Mouse (Mus musculus): ENCODE data around the gene Rpusd4. TPM values are rescaled to one million over a fixed set of nuclear protein-coding genes. Genes with fewer than 3 reads are reported as not detected.
A peak's percentile ranks its signal among the peaks of the same experiment; 100 is the strongest.

The Rpusd4 gene
- 31.4 and 33.7 TPM in 2 replicates for polyA plus RNA-seq (2014; fragmentation: Nextera tagmentation; extraction: Ambion mirVana)

DNA sequence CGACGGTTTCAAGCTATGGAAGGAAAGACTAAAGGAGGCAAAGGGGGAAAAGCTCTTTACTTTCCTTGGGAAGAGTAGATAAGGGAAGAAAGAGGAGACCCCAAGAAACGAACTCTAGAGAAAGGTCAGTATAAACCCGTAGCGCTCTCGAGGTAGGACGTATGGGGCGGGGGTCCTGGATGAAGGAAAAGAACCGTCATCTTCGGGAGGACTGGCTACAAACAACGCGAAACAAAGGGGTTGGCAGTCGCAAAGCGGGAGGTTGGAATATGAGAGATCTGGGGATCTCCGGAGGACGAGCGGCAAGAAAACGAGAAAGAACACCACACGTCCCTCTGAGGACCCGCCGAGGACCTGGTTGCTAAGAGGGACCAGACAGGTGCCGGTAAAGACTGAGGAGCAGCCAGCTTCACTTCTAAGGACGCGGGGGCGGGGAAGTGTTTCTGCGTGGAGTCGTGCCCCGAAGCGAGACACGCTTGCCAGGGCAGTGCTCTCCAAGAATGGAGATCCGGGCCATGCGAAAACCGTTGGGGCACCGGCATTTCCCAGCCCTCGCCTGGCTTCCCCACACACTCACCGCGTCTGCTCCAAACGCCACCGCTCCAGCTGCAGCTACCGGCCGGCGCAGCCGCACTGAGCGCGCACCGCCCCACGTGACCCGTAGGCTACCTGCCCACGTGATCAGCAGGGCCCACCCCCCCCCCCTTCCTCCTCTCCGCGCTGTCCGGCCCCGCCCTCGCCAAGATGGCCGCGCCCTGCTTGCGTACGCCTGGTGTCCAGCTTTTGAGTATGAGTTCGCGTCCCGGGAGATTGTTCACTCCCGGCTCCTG is at the start of gene Rpusd4, which contains the start of gene Fam118b:
Gene Rpusd4 (plus strand): TSS at position 720 of the 830 bp plus-strand sequence.
Gene Fam118b (minus strand): TSS at position 660 of the 830 bp plus-strand sequence.
- Histone ChIP-seq H3K36me3 (ENCODE audit: control insufficient read depth, insufficient read depth, low read length) (peaks cover 14% of the 10 kb centered on the region), H3K9ac (ENCODE audit: low read depth, low read length) (peak within 1 kb of the TSS; percentile 63), H3K4me3 (ENCODE audit: low read length) (peak within 1 kb of the TSS; percentile 52), H3K4me1 (ENCODE audit: control insufficient read depth, insufficient read depth, low read length) (peaks cover 15% of the 10 kb centered on the region), H3K9me3 (ENCODE audit: control insufficient read depth, low read length) (no peaks in the 10 kb centered on the region), H3K4me2 (replicated peaks; ENCODE audit: low read depth, low read length) (peak within 1 kb of the TSS; percentile 92), H3K27ac (ENCODE audit: low read depth, low read length) (0 out of 2 replicates have a peak within 1 kb of the TSS, but pooled peaks have one; percentile 6), H3K27me3 (ENCODE audit: control insufficient read depth, insufficient read depth, low read length) (no peaks in the 10 kb centered on the region)
- WGBS, result under 1% methylated on average over 60 of the region's 62 CpGs
- ATAC-seq (ENCODE audit: low FRiP score, low TSS enrichment), result peak; percentile 98

DNA sequence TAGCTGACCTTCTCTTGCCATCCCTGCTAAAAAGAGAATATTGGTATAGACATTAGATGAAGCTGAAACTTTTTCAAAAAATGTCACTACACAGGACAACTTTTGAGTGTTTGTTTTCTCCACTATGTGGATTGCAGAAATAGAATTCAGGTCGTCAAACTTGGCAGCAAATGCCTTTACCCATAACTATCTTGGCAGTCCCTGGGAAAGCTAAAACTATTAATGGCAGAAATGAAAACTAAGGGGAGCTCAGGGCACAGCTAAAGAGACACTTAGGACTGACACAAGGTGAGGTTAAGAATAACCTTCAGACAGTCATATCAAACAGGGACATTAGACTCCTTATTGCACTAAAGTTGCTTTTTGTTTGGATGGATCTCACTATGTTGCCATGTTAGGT is 49.7 kb upstream of the Rpusd4 start:
- Histone ChIP-seq H3K27me3 (ENCODE audit: control insufficient read depth, insufficient read depth, low read length) (no peaks in the 10 kb centered on the region), H3K4me1 (ENCODE audit: control insufficient read depth, insufficient read depth, low read length) (no peaks in the 10 kb centered on the region), H3K4me3 (ENCODE audit: low read length) (no peak overlapping the region), H3K9me3 (ENCODE audit: control insufficient read depth, low read length) (no peaks in the 10 kb centered on the region), H3K36me3 (ENCODE audit: control insufficient read depth, insufficient read depth, low read length) (peaks cover 72% of the 10 kb centered on the region), H3K9ac (ENCODE audit: low read depth, low read length) (no peak overlapping the region), H3K27ac (ENCODE audit: low read depth, low read length) (no peak overlapping the region), H3K4me2 (replicated peaks; ENCODE audit: low read depth, low read length) (no peak overlapping the region)
- 77% methylated on average over 1 of the region's 1 CpGs for WGBS
- ATAC-seq (ENCODE audit: low FRiP score, low TSS enrichment), result no peak

DNA sequence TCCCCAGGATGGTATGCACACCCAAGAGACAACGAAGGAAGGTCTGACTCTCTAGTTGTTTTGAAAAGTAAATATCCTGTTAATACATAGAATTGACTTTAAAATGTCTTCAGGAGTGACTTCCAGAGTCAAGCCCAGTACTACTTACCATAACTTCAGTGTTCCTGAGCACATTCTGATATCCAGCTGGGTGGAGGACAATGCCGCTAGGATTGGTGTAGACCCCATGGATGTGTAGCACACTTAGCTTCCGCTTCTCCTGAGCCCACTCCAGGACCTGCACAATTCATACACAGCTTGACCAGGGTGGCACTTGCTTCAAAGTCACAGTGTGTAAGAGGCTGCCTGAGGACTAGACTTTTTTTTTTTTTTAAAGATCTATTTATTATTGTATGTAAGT is 44.2 kb upstream of the Rpusd4 start:
- 95% methylated on average over 3 of the region's 3 CpGs for WGBS
- Histone ChIP-seq H3K4me1 (ENCODE audit: control insufficient read depth, insufficient read depth, low read length) (no peaks in the 10 kb centered on the region), H3K36me3 (ENCODE audit: control insufficient read depth, insufficient read depth, low read length) (peaks cover 27% of the 10 kb centered on the region), H3K4me3 (ENCODE audit: low read length) (no peak overlapping the region), H3K9me3 (ENCODE audit: control insufficient read depth, low read length) (no peaks in the 10 kb centered on the region), H3K27ac (ENCODE audit: low read depth, low read length) (no peak overlapping the region), H3K4me2 (replicated peaks; ENCODE audit: low read depth, low read length) (no peak overlapping the region), H3K9ac (ENCODE audit: low read depth, low read length) (no peak overlapping the region), H3K27me3 (ENCODE audit: control insufficient read depth, insufficient read depth, low read length) (no peaks in the 10 kb centered on the region)
- no peak for ATAC-seq (ENCODE audit: low FRiP score, low TSS enrichment)

DNA sequence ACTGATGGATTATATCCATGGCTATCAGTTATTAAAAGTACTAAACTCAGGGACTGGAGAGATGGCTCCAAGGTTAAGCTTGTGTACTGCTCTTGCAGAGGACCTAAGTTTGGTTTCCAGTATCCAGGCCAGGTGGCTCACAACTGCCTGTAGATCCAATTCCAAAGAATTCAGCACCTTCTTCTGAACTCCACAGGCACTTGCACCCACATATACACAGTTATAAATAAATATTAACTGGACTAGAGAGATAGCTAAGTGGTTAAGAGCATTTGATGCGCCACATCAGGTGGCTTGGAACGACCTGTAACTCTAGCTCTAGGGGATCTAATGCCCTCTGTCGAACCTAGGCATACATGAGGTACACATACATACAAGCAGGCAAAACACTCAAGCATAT is 39.0 kb upstream of the Rpusd4 start:
- Histone ChIP-seq H3K9ac (ENCODE audit: low read depth, low read length) (no peak overlapping the region), H3K27me3 (ENCODE audit: control insufficient read depth, insufficient read depth, low read length) (no peaks in the 10 kb centered on the region), H3K36me3 (ENCODE audit: control insufficient read depth, insufficient read depth, low read length) (peaks cover 9% of the 10 kb centered on the region; the same call in 1 of the 2 replicates), H3K9me3 (ENCODE audit: control insufficient read depth, low read length) (no peaks in the 10 kb centered on the region), H3K4me3 (ENCODE audit: low read length) (no peak overlapping the region), H3K27ac (ENCODE audit: low read depth, low read length) (no peak overlapping the region), H3K4me2 (replicated peaks; ENCODE audit: low read depth, low read length) (no peak overlapping the region), H3K4me1 (ENCODE audit: control insufficient read depth, insufficient read depth, low read length) (no peaks in the 10 kb centered on the region)
- WGBS, result 85% methylated on average over 3 of the region's 3 CpGs
- no peak for ATAC-seq (ENCODE audit: low FRiP score, low TSS enrichment)

DNA sequence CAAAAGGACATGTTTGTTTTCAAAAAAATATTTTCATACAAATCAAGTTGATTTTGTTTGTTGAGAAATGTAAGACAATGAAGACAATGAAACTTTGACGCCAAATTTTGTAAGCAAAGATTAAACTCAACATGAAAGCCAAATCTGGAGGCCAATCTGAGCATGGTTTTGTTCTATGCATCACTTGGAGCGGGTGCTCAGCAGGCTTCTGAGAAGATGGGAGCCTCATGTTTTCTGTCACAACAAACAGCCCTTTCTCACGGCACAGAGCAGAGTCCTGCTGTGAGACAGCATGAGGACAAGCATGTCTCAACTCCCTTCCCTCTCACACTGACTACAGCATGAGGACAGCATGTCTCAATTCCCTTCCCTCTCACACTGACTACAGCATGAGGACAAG is 31.7 kb upstream of the Rpusd4 start:
- Histone ChIP-seq H3K36me3 (ENCODE audit: control insufficient read depth, insufficient read depth, low read length) (peaks cover 6% of the 10 kb centered on the region; the same call in 1 of the 2 replicates), H3K4me2 (replicated peaks; ENCODE audit: low read depth, low read length) (no peak overlapping the region), H3K9ac (ENCODE audit: low read depth, low read length) (no peak overlapping the region), H3K9me3 (ENCODE audit: control insufficient read depth, low read length) (no peaks in the 10 kb centered on the region), H3K4me1 (ENCODE audit: control insufficient read depth, insufficient read depth, low read length) (no peaks in the 10 kb centered on the region), H3K4me3 (ENCODE audit: low read length) (no peak overlapping the region), H3K27me3 (ENCODE audit: control insufficient read depth, insufficient read depth, low read length) (no peaks in the 10 kb centered on the region), H3K27ac (ENCODE audit: low read depth, low read length) (no peak overlapping the region)
- WGBS, result 65% methylated on average over 3 of the region's 3 CpGs
- ATAC-seq (ENCODE audit: low FRiP score, low TSS enrichment), result no peak

DNA sequence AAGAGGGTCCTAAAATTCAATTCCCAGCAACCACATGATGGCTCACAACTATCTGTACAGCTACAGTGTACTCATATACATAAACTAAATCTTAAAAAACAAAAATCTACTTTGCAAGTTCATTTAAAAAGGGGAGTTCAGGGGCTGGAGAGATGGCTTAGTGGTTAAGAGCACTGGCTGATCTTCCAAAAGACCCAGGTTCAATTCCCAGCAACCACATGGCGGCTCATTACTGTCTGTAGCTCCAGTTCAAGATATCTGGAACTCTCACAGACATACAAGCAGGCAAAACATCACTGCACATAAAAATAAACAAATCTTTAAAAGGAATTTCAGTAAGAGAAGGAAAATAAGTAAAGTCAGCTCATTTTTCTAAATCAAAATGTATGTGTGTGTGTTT is 29.3 kb upstream of the Rpusd4 start:
- Histone ChIP-seq H3K9ac (ENCODE audit: low read depth, low read length) (no peak overlapping the region), H3K9me3 (ENCODE audit: control insufficient read depth, low read length) (no peaks in the 10 kb centered on the region), H3K27ac (ENCODE audit: low read depth, low read length) (no peak overlapping the region), H3K4me1 (ENCODE audit: control insufficient read depth, insufficient read depth, low read length) (no peaks in the 10 kb centered on the region), H3K4me2 (replicated peaks; ENCODE audit: low read depth, low read length) (no peak overlapping the region), H3K27me3 (ENCODE audit: control insufficient read depth, insufficient read depth, low read length) (no peaks in the 10 kb centered on the region), H3K4me3 (ENCODE audit: low read length) (no peak overlapping the region), H3K36me3 (ENCODE audit: control insufficient read depth, insufficient read depth, low read length) (peaks cover 3% of the 10 kb centered on the region; the same call in 1 of the 2 replicates)
- no peak for ATAC-seq (ENCODE audit: low FRiP score, low TSS enrichment)
- 97% methylated on average over 1 of the region's 1 CpGs for WGBS

DNA sequence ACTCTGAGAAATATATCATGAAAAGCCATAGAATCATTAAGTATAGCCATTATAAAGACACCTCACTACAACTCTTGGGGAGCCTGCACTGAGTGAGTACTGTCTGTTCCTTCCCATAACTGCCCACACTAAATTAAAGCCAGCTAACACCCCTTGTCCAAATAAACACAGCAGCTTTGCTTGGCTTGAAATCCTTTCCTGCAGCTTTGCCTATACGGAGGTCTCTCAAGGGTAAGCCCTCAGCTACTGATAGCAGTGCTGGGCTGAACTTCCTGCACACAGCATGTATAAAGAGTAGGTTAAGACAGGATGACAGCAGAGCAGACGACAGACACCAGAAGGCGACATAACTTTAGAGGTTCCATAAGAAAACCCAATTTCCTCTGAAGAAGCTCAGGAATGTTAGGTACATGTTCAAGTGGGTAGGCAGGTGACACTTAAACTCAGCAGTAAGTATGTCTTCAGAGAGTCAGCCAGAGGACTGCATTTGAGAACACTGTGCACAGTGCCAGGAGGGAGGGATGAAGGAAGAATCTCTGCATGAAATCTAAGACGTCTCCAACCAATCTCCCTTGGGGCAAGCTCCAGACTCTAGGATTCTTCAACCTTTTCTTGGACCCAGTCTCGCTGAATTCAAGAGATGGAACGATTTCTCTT is 28.6 kb upstream of the Rpusd4 start:
- Histone ChIP-seq H3K4me1 (ENCODE audit: control insufficient read depth, insufficient read depth, low read length) (no peaks in the 10 kb centered on the region), H3K9ac (ENCODE audit: low read depth, low read length) (no peak overlapping the region), H3K4me3 (ENCODE audit: low read length) (no peak overlapping the region), H3K27ac (ENCODE audit: low read depth, low read length) (no peak overlapping the region), H3K4me2 (replicated peaks; ENCODE audit: low read depth, low read length) (no peak overlapping the region), H3K9me3 (ENCODE audit: control insufficient read depth, low read length) (no peaks in the 10 kb centered on the region), H3K27me3 (ENCODE audit: control insufficient read depth, insufficient read depth, low read length) (no peaks in the 10 kb centered on the region), H3K36me3 (ENCODE audit: control insufficient read depth, insufficient read depth, low read length) (peaks cover 3% of the 10 kb centered on the region; the same call in 1 of the 2 replicates)
- no peak for ATAC-seq (ENCODE audit: low FRiP score, low TSS enrichment)
- 62% methylated on average over 6 of the region's 6 CpGs for WGBS

DNA sequence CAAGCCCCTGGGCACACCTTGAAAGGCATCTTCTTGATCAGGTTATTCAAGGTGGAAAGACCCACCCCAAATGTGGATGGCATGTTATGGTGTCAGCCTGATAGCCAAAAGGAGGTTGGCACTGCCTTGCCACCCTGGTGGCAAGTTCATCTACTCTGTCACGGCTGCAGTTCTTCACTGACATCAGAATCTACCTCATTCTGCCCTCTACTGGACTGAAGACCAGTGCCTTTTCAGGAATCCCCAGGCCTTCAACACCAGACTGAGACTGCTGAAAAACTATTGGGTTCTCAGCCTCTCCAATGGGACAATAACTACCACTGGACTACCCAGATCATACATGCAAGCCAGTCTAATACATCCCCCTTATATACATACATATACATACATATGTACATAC is 27.9 kb upstream of the Rpusd4 start:
- Histone ChIP-seq H3K27ac (ENCODE audit: low read depth, low read length) (no peak overlapping the region), H3K4me3 (ENCODE audit: low read length) (no peak overlapping the region), H3K27me3 (ENCODE audit: control insufficient read depth, insufficient read depth, low read length) (no peaks in the 10 kb centered on the region), H3K4me2 (replicated peaks; ENCODE audit: low read depth, low read length) (no peak overlapping the region), H3K9ac (ENCODE audit: low read depth, low read length) (no peak overlapping the region), H3K36me3 (ENCODE audit: control insufficient read depth, insufficient read depth, low read length) (peaks cover 2% of the 10 kb centered on the region; the same call in 1 of the 2 replicates), H3K9me3 (ENCODE audit: control insufficient read depth, low read length) (no peaks in the 10 kb centered on the region), H3K4me1 (ENCODE audit: control insufficient read depth, insufficient read depth, low read length) (0 out of 2 replicates have a peak, but pooled peaks cover 1% of the 10 kb centered on the region)
- 59% methylated on average over 1 of the region's 1 CpGs for WGBS
- ATAC-seq (ENCODE audit: low FRiP score, low TSS enrichment), result no peak

DNA sequence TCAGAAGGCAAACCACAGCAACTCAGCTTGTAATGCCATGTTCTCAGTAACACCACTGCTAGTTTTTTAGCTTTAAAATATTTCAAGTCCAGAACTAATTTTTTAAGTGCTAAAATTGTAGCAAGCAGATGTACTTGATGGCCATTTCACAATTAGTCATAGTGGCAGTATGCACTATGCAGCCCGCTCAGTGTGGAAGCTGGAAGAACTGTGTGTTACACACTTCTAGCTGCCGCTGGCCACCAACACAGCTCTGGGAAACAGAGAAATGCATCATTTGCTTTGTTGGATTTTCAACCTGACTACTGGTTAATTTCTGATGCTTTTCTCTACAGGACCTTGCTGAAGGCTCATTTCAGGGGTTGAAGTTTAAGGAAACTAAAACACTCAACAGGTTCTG is 20.3 kb upstream of the Rpusd4 start:
- Histone ChIP-seq H3K4me3 (ENCODE audit: low read length) (no peak overlapping the region), H3K9ac (ENCODE audit: low read depth, low read length) (no peak overlapping the region), H3K9me3 (ENCODE audit: control insufficient read depth, low read length) (no peaks in the 10 kb centered on the region), H3K36me3 (ENCODE audit: control insufficient read depth, insufficient read depth, low read length) (no peaks in the 10 kb centered on the region), H3K27ac (ENCODE audit: low read depth, low read length) (no peak overlapping the region), H3K4me2 (replicated peaks; ENCODE audit: low read depth, low read length) (no peak overlapping the region), H3K27me3 (ENCODE audit: control insufficient read depth, insufficient read depth, low read length) (no peaks in the 10 kb centered on the region), H3K4me1 (ENCODE audit: control insufficient read depth, insufficient read depth, low read length) (peaks cover 10% of the 10 kb centered on the region; the same call in 1 of the 2 replicates)
- 95% methylated on average over 2 of the region's 2 CpGs for WGBS
- no peak for ATAC-seq (ENCODE audit: low FRiP score, low TSS enrichment)

All from kidney, embryonic 14.5 days (tissue).